Mouse (Mus musculus) myocyte (in vitro differentiated cells): ENCODE results near the gene Cptp.

Experiments
- E2F4 ChIP-seq: IDR thresholded peaks from one replicate; pipeline ENCODE4 v1.6.1; 2011; ENCODE audit warnings: mild to moderate bottlenecking, control low read depth, moderate library complexity; ENCODE audit not compliant: insufficient read depth
- MAX ChIP-seq: IDR thresholded peaks from one replicate; pipeline ENCODE4 v1.6.1; 2011; ENCODE audit warnings: low read depth, mild to moderate bottlenecking, control low read depth
- MYOG ChIP-seq, 3 experiments: IDR thresholded peaks; one replicate each; pipeline ENCODE4 v1.6.1; 2011; ENCODE audit warnings: control low read depth in 2 of 3, low read depth in 2 of 3, mild to moderate bottlenecking in 2 of 3; ENCODE audit not compliant: insufficient read length in 2 of 3, control insufficient read depth in 1 of 3, insufficient read depth in 1 of 3
- POLR2A ChIP-seq: IDR thresholded peaks from one replicate; pipeline ENCODE4 v1.6.1; 2011; ENCODE audit warnings: low read depth, mild to moderate bottlenecking, control low read depth, moderate library complexity; ENCODE audit not compliant: insufficient read length
- POLR2AphosphoS2 ChIP-seq: IDR thresholded peaks from one replicate; pipeline ENCODE4 v1.6.1; 2011; ENCODE audit warnings: low read depth, control low read depth; ENCODE audit not compliant: insufficient read length
- TCF12 ChIP-seq: IDR thresholded peaks from one replicate; pipeline ENCODE4 v1.6.1; 2011; ENCODE audit warnings: mild to moderate bottlenecking, control low read depth; ENCODE audit not compliant: poor library complexity, insufficient read depth, severe bottlenecking

- TF ChIP-seq POLR2A (no peak), E2F4 (no peak), POLR2AphosphoS2 (no peak), TCF12 (no peak), MAX (no peak), MYOG (IDR thresholded peaks at IDR 0.05; ENCODE audit: control insufficient read depth in 1 of 3, insufficient read depth in 1 of 3, insufficient read length in 2 of 3, low read depth in 2 of 3) (no peak)
Observed at GRCm38 (mm10) chr4:155868614-155869298, 484 bp downstream of the Cptp start.
